Mouse (Mus musculus): Measurements from ENCODE around the gene Igfbp5. TPM values are rescaled to one million over a fixed set of nuclear protein-coding genes. Genes with fewer than 3 reads are reported as not detected.

Gene Igfbp5
- total and polyA plus RNA-seq, 3 experiments = 0.03 TPM; not detected in 2

DNA sequence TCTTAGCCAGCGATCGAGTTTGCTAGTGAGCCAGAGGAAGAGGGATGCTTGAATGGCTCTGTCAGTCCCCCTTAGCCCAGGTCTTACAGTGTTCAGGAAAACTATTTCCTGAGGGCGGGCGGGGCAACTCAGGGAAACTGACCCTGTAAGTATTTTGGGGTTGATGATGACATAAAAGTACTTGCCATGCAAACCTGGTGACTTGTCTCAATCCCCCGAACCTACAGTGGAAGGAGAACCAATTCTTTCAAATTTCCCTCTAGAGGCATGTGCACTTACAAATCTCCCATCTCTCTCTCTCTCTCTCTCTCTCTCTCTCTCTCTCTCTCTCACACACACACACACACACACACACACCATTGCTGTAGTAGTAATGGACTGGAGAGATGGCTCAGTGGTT is 45.8 kb downstream of the Igfbp5 start:
- no peaks in the 10 kb centered on the region for H3K9me3 ChIP-seq (replicated peaks; ENCODE audit: insufficient read depth, low read length)
- no peak overlapping the region for H3K4me3 ChIP-seq (ENCODE audit: control insufficient read depth in 1 of 2, insufficient read depth in 1 of 2, low read depth in 2 of 2, low read length in 2 of 2)
- no peak for DNase-seq (ENCODE audit: low read depth, low spot score)
- TF ChIP-seq NELFE (IDR thresholded peaks at IDR 0.05; ENCODE audit: low read depth, low read length) = no peak
- H3K9ac ChIP-seq (ENCODE audit: control insufficient read depth, low read depth, low read length, poor library complexity, severe bottlenecking) = no peak overlapping the region
- H3K27ac ChIP-seq (ENCODE audit: control insufficient read depth, low read depth, low read length) = no peak overlapping the region
- H3K27me3 ChIP-seq (ENCODE audit: control insufficient read depth in 1 of 2, insufficient read depth in 2 of 2, low read length in 2 of 2) = no peaks in the 10 kb centered on the region; a peak in 1 of 4 replicates
- no peaks in the 10 kb centered on the region for H3K79me2 ChIP-seq (ENCODE audit: control insufficient read depth, insufficient read depth, low read length, poor library complexity)
- no peaks in the 10 kb centered on the region for H3K4me1 ChIP-seq (ENCODE audit: control insufficient read depth in 1 of 2, insufficient read depth in 2 of 2, low read length in 2 of 2)
- H3K36me3 ChIP-seq (ENCODE audit: control insufficient read depth in 1 of 2, insufficient read depth in 2 of 2, low read length in 2 of 2) = no peaks in the 10 kb centered on the region

- no peak for DNase-seq (ENCODE audit: low read depth, low spot score)
- no peak overlapping the region for H3K27ac ChIP-seq (ENCODE audit: control insufficient read depth, low read depth, low read length)
- no peaks in the 10 kb centered on the region for H3K36me3 ChIP-seq (ENCODE audit: control insufficient read depth in 1 of 2, insufficient read depth in 2 of 2, low read length in 2 of 2)
- H3K27me3 ChIP-seq (ENCODE audit: control insufficient read depth in 1 of 2, insufficient read depth in 2 of 2, low read length in 2 of 2) = no peaks in the 10 kb centered on the region; a peak in 1 of 4 replicates
- no peak overlapping the region for H3K9ac ChIP-seq (ENCODE audit: control insufficient read depth, low read depth, low read length, poor library complexity, severe bottlenecking)
- H3K9me3 ChIP-seq (replicated peaks; ENCODE audit: insufficient read depth, low read length) = no peaks in the 10 kb centered on the region
- no peak overlapping the region for H3K4me3 ChIP-seq (ENCODE audit: control insufficient read depth in 1 of 2, insufficient read depth in 1 of 2, low read depth in 2 of 2, low read length in 2 of 2)
- H3K4me1 ChIP-seq (ENCODE audit: control insufficient read depth in 1 of 2, insufficient read depth in 2 of 2, low read length in 2 of 2) = no peaks in the 10 kb centered on the region
- no peaks in the 10 kb centered on the region for H3K79me2 ChIP-seq (ENCODE audit: control insufficient read depth, insufficient read depth, low read length, poor library complexity)
- no peak for TF ChIP-seq RAD21 (IDR thresholded peaks at IDR 0.05; ENCODE audit: low read depth, low read length)
- TF ChIP-seq MYB (IDR thresholded peaks at IDR 0.05; ENCODE audit: low read depth, low read length) = no peak
- TF ChIP-seq MAZ (IDR thresholded peaks at IDR 0.05; ENCODE audit: low read depth, low read length) = no peak
- TF ChIP-seq MXI1 (IDR thresholded peaks at IDR 0.05; ENCODE audit: low read depth, low read length) = no peak
- no peak for TF ChIP-seq CHD1 (IDR thresholded peaks at IDR 0.05; ENCODE audit: low read depth, low read length)
- TF ChIP-seq HCFC1 (IDR thresholded peaks at IDR 0.05; ENCODE audit: low read depth, low read length) = no peak
- no peak for TF ChIP-seq ZKSCAN1 (IDR thresholded peaks at IDR 0.05; ENCODE audit: low read depth, low read length)
- no peak for TF ChIP-seq TCF12 (IDR thresholded peaks at IDR 0.05; ENCODE audit: low read depth, low read length)
- no peak for TF ChIP-seq ZNF384 (IDR thresholded peaks at IDR 0.05; ENCODE audit: low read depth, low read length)
- no peak for TF ChIP-seq SIN3A (IDR thresholded peaks at IDR 0.05; ENCODE audit: low read length)
- TF ChIP-seq EP300 (IDR thresholded peaks at IDR 0.05; ENCODE audit: low read depth in 1 of 2, low read length in 2 of 2) = no peak
- no peak for TF ChIP-seq E2F4 (IDR thresholded peaks at IDR 0.05; ENCODE audit: borderline replicate concordance, low read depth, low read length)
- no peak for TF ChIP-seq USF1 (IDR thresholded peaks at IDR 0.05; ENCODE audit: low read depth, low read length)
These were observed 47.0 kb downstream of the Igfbp5 start for GRCm38 (mm10) chr1:72827411-72828315.
